Mouse (Mus musculus): ENCODE measurements around the gene Dnajc7. TPM values are rescaled to one million over a fixed set of nuclear protein-coding genes. Genes with fewer than 3 reads are reported as not detected.

Gene Dnajc7
- total RNA-seq, 2 experiments from 2014 or later: 191 to 195 TPM

DNA sequence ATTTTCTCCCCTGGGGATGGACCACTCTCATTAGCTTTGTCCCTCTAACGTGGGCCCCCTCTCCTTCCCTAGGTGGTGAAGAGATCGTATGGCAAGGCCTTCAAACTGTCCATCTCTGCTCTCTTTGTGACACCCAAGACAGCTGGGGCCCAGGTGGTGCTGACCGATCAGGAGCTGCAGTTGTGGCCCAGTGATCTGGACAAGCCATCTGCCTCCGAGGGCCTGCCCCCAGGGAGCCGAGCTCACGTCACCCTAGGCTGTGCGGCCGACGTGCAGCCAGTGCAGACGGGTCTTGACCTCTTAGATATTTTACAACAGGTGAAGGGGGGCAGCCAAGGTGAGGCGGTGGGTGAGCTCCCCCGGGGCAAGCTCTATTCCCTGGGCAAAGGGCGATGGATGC is 39.7 kb downstream of the Dnajc7 start:
- DNase-seq: no peak

- DNase-seq: no peak
These were observed 40.7 kb downstream of the Dnajc7 start for GRCm38 (mm10) chr11:100579116-100579799.

DNA sequence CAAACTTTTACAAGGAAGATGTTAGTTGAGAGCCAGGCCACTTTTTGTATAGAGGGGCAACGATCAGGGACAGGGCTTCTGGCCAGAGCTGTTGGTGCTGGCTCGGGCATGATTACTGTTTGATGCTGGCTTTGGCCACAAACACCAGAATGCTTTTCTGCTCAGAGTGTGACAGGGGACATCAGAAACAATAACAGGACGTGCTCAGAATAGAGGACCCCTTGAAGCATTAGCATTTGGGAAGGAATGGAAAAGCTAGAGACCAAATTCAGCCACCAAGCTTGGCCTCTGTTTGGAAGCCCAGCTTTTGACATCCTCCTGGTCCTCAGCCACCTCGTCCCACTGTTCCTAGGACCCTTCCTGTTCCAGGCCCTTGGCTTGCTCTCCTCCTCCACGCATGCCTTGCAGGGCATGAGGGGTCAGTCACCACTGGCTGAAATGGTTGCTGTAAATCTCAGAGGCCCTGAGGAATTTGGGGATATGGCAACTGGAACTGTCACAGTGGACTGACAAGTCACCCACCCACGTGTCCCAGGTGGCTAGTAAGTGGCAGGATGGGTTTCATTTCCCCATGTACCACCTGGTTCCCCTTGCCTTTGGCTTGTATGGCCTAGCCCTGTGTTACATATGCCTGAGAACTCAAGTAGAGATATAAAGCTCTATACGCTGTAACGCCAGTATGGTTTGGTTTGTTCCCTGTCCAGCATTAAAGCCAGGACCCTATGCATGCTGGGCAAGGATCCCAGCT is 41.9 kb downstream of the Dnajc7 start:
- no peak for DNase-seq

DNA sequence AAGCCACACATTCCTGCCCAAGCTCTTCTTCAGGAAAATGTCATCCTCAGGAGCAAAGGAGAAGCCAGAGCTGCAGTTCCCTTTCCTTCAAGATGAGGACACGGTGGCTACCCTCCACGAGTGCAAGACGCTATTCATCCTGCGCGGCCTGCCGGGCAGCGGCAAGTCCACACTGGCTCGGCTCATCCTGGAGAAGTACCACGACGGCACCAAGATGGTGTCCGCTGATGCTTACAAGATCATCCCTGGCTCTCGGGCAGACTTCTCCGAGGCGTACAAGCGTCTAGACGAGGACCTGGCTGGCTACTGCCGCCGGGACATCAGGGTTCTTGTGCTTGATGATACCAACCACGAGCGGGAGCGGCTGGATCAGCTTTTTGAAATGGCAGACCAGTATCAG is 43.7 kb downstream of the Dnajc7 start:
- no peak for DNase-seq

- no peak for DNase-seq
These were observed 44.5 kb downstream of the Dnajc7 start for GRCm38 (mm10) chr11:100575484-100575855.

- DNase-seq: peak; percentile 80
These were observed 45.1 kb downstream of the Dnajc7 start, which contains the start of gene Cnp for GRCm38 (mm10) chr11:100574708-100575483. Gene Cnp, plus strand, starts transcription at chr11:100574904.

DNA sequence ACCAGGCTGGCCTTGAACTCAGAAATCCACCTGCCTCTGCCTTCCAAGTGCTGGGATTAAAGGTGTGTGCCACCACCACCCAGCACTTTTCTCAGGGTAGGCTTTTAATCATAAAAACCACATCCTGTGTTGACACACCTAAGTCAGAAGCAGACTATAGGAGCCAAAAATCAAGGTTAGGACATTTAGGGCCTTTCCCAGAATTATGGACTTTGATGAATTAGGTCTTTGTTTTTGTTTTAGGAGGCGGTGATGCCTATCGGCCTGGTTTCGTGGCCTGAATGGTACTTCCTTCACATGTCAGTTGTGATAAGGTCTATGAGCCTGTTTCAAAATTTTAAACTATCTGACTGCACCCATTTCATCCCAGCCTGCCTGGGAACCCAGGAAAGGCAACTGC is 45.8 kb downstream of the Dnajc7 start:
- no peak for DNase-seq

DNA sequence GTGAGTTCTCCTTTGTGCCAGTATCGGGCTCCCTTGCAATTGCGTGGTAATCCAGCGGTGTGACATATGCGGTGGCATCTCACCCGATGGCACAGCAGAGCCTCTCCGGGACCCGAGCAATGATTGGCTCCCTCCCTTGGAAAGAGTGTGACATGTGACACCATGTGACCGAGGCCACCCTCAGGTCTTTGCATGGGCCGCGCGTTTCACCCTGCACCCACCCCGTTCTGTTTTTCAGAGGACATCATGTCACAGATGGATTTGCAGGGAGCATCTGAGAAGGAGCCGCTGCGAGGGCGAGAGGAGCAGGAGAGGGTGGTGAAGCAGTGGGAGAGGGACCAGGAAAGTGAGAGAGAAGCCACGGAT is 48.8 kb downstream of the Dnajc7 start:
- no peak for DNase-seq

- DNase-seq: peak; percentile 74
These were observed 49.4 kb downstream of the Dnajc7 start for GRCm38 (mm10) chr11:100570430-100571201.

DNA sequence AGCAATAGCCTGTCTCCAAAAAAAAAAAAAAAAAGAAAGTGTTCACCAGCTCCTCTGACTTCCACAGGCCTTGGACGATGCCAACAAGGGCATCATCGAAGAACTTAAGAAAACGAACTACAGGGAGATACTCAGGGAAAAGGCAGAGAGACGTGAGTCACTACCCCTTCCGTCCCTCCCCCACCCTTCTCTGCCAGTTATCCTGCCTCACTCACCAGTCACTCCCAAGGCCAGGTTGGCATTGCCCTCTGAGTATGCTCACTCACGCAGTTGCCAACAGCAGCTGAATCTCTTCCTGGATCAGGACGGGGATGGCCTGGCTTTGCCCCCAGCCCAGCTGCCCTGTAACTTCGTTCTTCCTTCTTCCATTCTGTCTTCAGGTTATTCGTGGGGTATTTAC is 50.2 kb downstream of the Dnajc7 start:
- no peak for DNase-seq

DNA sequence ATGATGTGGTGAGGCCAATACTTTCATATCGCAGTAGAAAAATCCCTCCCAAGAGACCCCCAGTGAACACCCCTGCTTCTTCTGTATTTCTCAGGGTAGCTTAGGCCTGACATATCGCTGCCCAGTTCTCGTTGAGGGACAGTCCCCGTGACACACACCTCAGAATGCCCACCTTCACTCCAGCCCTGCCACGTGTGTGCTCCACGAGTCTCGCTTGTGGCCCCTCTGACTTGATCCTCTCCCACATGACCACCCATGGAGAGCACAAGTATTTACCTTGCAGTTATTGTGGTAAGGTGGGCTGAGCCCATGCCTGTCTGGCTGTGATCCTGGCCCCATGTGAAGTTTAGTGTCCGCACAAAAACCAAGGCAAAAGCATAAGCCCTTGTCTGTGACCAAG is 51.3 kb downstream of the Dnajc7 start:
- DNase-seq: no peak

DNA sequence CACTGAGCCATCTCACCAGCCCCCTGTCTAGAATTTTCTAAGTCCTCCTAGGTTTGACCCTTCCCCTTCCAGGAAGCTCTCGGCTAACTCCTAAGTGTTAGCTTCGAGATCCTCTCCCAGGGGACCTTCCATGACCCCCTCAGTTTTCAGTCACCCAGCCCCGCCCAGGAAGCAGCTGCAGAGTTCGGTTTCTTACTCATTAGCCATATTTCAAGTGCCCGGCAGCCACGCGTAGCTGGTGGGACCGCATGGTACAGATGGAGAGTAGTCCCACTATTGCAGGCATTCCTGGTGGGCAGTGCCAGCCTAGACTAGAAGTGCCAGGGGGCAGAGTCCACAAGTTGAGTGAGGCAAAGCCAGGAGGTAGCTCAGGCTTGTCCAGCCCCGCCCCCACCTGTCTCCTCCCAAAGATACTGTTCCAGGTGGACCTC is 52.1 kb downstream of the Dnajc7 start:
- no peak for DNase-seq

GRCm38 (mm10) chr11:100567229-100567628 is 52.7 kb downstream of the Dnajc7 start:
- no peak for DNase-seq

DNA sequence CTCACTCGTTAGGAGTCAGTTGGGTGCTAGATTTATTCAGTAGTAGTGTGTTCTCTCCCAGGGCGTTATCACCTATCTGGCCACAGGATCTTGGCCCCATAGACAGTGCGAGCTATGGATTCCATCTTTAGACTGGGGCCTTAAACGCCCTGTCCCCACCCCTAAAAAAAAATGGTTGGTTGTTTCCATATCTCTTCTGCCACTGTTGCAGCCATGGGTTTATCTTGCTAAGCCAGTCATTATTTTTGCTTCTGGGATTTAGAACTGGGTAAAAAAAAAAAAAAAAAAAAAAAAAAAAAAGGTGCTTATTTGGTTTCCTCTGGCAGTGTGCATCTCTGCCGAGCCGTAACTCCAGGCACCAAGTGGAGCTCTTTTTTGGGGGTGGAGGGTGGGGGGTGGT is 55.3 kb downstream of the Dnajc7 start:
- DNase-seq: no peak

- no peak for DNase-seq
These were observed 55.7 kb downstream of the Dnajc7 start for GRCm38 (mm10) chr11:100564297-100564696.

DNA sequence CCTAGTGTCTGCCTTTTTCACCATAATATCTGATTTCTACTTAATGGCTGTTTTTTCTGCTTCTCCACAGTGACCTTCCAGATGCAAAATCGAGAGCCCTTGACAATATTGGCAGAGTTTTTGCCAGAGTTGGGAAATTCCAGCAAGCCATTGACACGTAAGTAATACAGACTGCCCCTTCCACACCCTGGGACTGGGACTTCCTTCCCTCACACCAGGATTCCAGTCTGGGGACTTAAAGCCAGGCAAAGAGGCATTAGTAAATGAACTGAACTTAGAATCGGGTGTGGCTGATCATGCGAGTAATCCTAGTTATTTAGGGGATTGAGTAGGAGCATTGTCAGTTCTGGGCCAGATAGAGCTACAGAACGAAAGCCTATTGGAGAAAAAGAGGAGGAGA is 58.2 kb downstream of the Dnajc7 start:
- DNase-seq: no peak

- no peak for DNase-seq
These were observed 60.5 kb downstream of the Dnajc7 start for GRCm38 (mm10) chr11:100559476-100559875.

DNA sequence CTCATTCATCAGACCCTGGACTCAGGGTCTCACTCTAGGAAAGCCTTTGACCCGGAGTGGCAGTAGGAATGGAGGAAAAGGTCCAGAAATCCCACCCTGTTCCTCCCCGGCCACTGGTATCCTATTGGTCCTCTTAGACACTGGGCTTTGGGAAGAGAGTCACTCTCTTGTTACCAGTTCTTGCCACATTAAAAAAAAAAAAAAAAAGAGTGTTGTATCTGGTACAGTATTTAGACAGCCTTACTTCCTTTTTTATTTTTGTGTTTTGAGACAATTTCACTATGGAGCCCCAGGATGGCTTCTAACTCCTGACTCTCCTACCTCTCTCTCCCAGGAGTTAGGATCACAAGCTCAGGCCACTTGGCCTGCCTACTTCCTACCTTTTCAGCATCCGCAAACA is 62.4 kb downstream of the Dnajc7 start:
- no peak for DNase-seq

DNA sequence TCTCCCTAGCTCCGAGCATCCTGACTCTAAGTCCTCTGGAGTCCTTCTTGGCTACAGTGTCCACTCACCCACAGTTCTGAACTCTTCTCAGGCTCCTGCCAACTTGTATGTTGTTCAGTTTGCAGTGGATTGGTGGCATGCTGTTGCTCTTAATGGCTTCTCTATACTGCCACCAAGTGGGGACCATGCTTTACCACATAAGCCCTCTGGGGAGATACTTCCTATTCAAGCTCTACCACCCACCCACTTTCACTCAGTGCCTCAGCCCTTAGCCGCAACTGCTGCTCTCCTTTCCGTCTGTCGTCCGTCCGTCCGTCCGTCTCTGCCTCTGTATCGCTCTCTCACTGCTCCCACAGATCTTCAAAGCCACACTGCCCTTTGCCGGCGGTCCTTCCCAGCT is 64.4 kb downstream of the Dnajc7 start:
- no peak for DNase-seq

GRCm38 (mm10) chr11:100552842-100553241 is 67.1 kb downstream of the Dnajc7 start:
- DNase-seq: no peak

DNA sequence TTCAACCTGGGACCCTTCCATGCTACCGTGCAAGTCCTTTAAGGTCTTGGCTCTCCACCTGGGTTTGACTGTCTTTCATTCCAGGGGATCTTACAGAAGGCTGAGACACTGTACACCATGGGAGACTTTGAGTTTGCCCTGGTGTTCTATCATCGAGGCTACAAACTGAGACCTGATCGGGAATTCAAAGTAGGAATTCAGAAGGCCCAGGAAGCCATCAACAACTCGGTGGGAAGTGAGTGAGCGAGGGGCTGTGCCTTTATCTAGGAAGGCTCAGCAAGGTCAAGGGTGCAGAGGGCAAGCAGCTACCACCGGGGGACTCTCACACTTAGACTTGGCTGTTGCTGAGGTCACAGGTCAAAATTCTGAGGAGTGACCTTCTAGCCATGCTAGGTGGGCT is 69.9 kb downstream of the Dnajc7 start:
- no peak for DNase-seq

GRCm38 (mm10) chr11:100549466-100549865 is 70.5 kb downstream of the Dnajc7 start:
- DNase-seq: no peak
